Mouse (Mus musculus) forebrain, embryonic 15.5 days (tissue): ENCODE data around the gene Cc2d1a. TPM values are rescaled to one million over a fixed set of nuclear protein-coding genes. Genes with fewer than 3 reads are reported as not detected.

ENCODE experiments used
- ATAC-seq: fragments of 200-750 bp; cut with Nextera tagmentation; replicated peaks from 2 replicates; pipeline ENCODE4 v1.8.0; 2017; ENCODE audit warnings: mild to moderate bottlenecking, moderate TSS enrichment, moderate library complexity
- H3K27ac ChIP-seq: fragments of 300-500 bp; sonication (generic); replicated peaks from 2 replicates; pipeline ENCODE4 v1.5.1; 2015; ENCODE audit warnings: mild to moderate bottlenecking, inconsistent platforms
- H3K27me3 ChIP-seq: fragments of 300-500 bp; sonication (generic); 2 replicates; pipeline ENCODE4 v1.6.1; 2015; ENCODE audit warnings: inconsistent platforms
- H3K36me3 ChIP-seq: fragments of 300-500 bp; sonication (generic); 2 replicates; pipeline ENCODE4 v1.6.1; 2015; ENCODE audit warnings: mild to moderate bottlenecking, inconsistent platforms
- H3K4me1 ChIP-seq: fragments of 300-500 bp; sonication (generic); 2 replicates; pipeline ENCODE4 v1.6.1; 2015; ENCODE audit warnings: inconsistent platforms
- H3K4me2 ChIP-seq: fragments of 300-500 bp; sonication (generic); replicated peaks from 2 replicates; pipeline ENCODE4 v1.6.1; 2015; ENCODE audit warnings: mild to moderate bottlenecking, inconsistent platforms
- H3K4me3 ChIP-seq: fragments of 300-500 bp; sonication (generic); 2 replicates; pipeline ENCODE4 v1.5.1; 2015; ENCODE audit warnings: mild to moderate bottlenecking, inconsistent platforms
- H3K9ac ChIP-seq: fragments of 300-500 bp; sonication (generic); replicated peaks from 2 replicates; pipeline ENCODE4 v1.6.1; 2015; ENCODE audit warnings: mild to moderate bottlenecking, inconsistent platforms
- H3K9me3 ChIP-seq: fragments of 300-500 bp; sonication (generic); 2 replicates; pipeline ENCODE4 v1.6.1; 2016; ENCODE audit warnings: inconsistent platforms
- WGBS: fragments of 180-500 bp; shearing (Covaris S2); methylation state at CpG from one replicate; pipeline ENCODE4 v1.1.7; 2015; ENCODE audit warnings: mixed read lengths; 5-methylcytosine and 5-hydroxymethylcytosine counted together
- polyA plus RNA-seq: library from polyadenylated mRNA; unstranded; fragments of >200 nt; fragmentation: Nextera tagmentation; extraction: Ambion mirVana; gene quantifications from 2 replicates; pipeline ENCODE4 v1.2.1, GENCODE M21; 2015

Gene Cc2d1a
- polyA plus RNA-seq, 1 experiment from 2014 or later: 34.8 TPM

GRCm38 (mm10) chr8:84186547-84186946 is 38.8 kb upstream of the Cc2d1a start:
- Histone ChIP-seq H3K4me1 (peaks cover 35% of the 10 kb centered on the region), H3K4me2 (peak overlapping the region; percentile 63), H3K4me3 (peak overlapping the region; percentile 30), H3K27me3 (no peaks in the 10 kb centered on the region; the same call in 1 of the 2 replicates), H3K9me3 (no peaks in the 10 kb centered on the region), H3K27ac (0 out of 2 replicates have a peak overlapping the region, but pooled peaks have one; percentile 28), H3K9ac (peak overlapping the region; percentile 36), H3K36me3 (no peaks in the 10 kb centered on the region)
- no peak; the same call in 1 of the 2 replicates for ATAC-seq
- 1% methylated on average over 12 of the region's 12 CpGs for WGBS

- Histone ChIP-seq H3K4me3 (peak within 1 kb of the TSS; percentile 78), H3K27ac (peak within 1 kb of the TSS; percentile 96), H3K9me3 (no peaks in the 10 kb centered on the region), H3K36me3 (no peaks in the 10 kb centered on the region), H3K27me3 (no peaks in the 10 kb centered on the region; the same call in 1 of the 2 replicates), H3K9ac (peak within 1 kb of the TSS; percentile 98), H3K4me2 (peak within 1 kb of the TSS; percentile 82), H3K4me1 (peaks cover 46% of the 10 kb centered on the region)
- 95% methylated on average over 7 of the region's 7 CpGs for WGBS
- no peak for ATAC-seq
Measured at GRCm38 (mm10) chr8:84185117-84185516, 37.4 kb upstream of the Cc2d1a start, which contains the start of gene Nanos3. Gene Nanos3, minus strand, starts transcription at chr8:84185217.

- Histone ChIP-seq H3K4me2 (peak overlapping the region; percentile 82), H3K27me3 (no peaks in the 10 kb centered on the region; the same call in 1 of the 2 replicates), H3K36me3 (no peaks in the 10 kb centered on the region), H3K4me3 (peak overlapping the region; percentile 78), H3K4me1 (peaks cover 54% of the 10 kb centered on the region), H3K27ac (peak overlapping the region; percentile 96), H3K9me3 (no peaks in the 10 kb centered on the region), H3K9ac (peak overlapping the region; percentile 98)
- 13% methylated on average over 21 of the region's 21 CpGs for WGBS
- peak; percentile 27 for ATAC-seq
Measured at GRCm38 (mm10) chr8:84184085-84185043, 36.6 kb upstream of the Cc2d1a start.

- Histone ChIP-seq H3K27me3 (no peaks in the 10 kb centered on the region; the same call in 1 of the 2 replicates), H3K4me2 (peak overlapping the region; percentile 82), H3K27ac (peak overlapping the region; percentile 96), H3K9ac (peak overlapping the region; percentile 98), H3K4me1 (peaks cover 57% of the 10 kb centered on the region), H3K36me3 (no peaks in the 10 kb centered on the region), H3K4me3 (peak overlapping the region; percentile 78), H3K9me3 (no peaks in the 10 kb centered on the region)
- WGBS: under 1% methylated on average over 77 of the region's 87 CpGs
- peak; percentile 39 for ATAC-seq
Measured at GRCm38 (mm10) chr8:84183261-84184084, 35.7 kb upstream of the Cc2d1a start.

- ATAC-seq: 0 out of 2 replicates have a peak, but pooled peaks have one; percentile 4
Measured at GRCm38 (mm10) chr8:84182833-84183232, 35.1 kb upstream of the Cc2d1a start.

GRCm38 (mm10) chr8:84180530-84181190 is 32.9 kb upstream of the Cc2d1a start:
- ATAC-seq: peak; percentile 63
- no peaks in the 10 kb centered on the region for H3K27me3 ChIP-seq
- H3K4me1 ChIP-seq: peaks cover 57% of the 10 kb centered on the region
- under 1% methylated on average over 16 of the region's 16 CpGs for WGBS
- peak overlapping the region; percentile 83 for H3K27ac ChIP-seq
- peak overlapping the region; percentile 53 for H3K9ac ChIP-seq
- no peaks in the 10 kb centered on the region for H3K36me3 ChIP-seq
- H3K4me2 ChIP-seq: peak overlapping the region; percentile 70
- H3K9me3 ChIP-seq: no peaks in the 10 kb centered on the region
- peak overlapping the region; percentile 35 for H3K4me3 ChIP-seq

More at GRCm38 (mm10) chr8:84182833-84183232, 35.1 kb upstream of the Cc2d1a start:
- Histone ChIP-seq H3K36me3 (no peaks in the 10 kb centered on the region), H3K4me2 (peak overlapping the region; percentile 82), H3K4me1 (peaks cover 61% of the 10 kb centered on the region), H3K9me3 (no peaks in the 10 kb centered on the region), H3K27me3 (no peaks in the 10 kb centered on the region; the same call in 1 of the 2 replicates), H3K27ac (peak overlapping the region; percentile 96), H3K9ac (peak overlapping the region; percentile 98), H3K4me3 (peak overlapping the region; percentile 78)
- 38% methylated on average over 4 of the region's 4 CpGs for WGBS

- H3K27me3 ChIP-seq: no peaks in the 10 kb centered on the region
- peak overlapping the region; percentile 83 for H3K27ac ChIP-seq
- 9% methylated on average over 4 of the region's 4 CpGs for WGBS
- peak overlapping the region; percentile 70 for H3K4me2 ChIP-seq
- H3K36me3 ChIP-seq: peaks cover 5% of the 10 kb centered on the region; the same call in 1 of the 2 replicates
- H3K4me1 ChIP-seq: peaks cover 57% of the 10 kb centered on the region
- peak overlapping the region; percentile 35 for H3K4me3 ChIP-seq
- no peak; the same call in 1 of the 2 replicates for ATAC-seq
- H3K9me3 ChIP-seq: no peaks in the 10 kb centered on the region
- peak overlapping the region; percentile 53 for H3K9ac ChIP-seq
Measured at GRCm38 (mm10) chr8:84179946-84180345, 32.2 kb upstream of the Cc2d1a start.

- no peak for ATAC-seq
- peaks cover 46% of the 10 kb centered on the region for H3K4me1 ChIP-seq
- H3K9ac ChIP-seq: no peak overlapping the region
- no peak overlapping the region for H3K4me2 ChIP-seq
- H3K4me3 ChIP-seq: no peak overlapping the region
- peaks cover 9% of the 10 kb centered on the region for H3K36me3 ChIP-seq
- 82% methylated on average over 8 of the region's 8 CpGs for WGBS
- H3K27ac ChIP-seq: no peak overlapping the region
- no peaks in the 10 kb centered on the region for H3K9me3 ChIP-seq
- no peaks in the 10 kb centered on the region for H3K27me3 ChIP-seq
Measured at GRCm38 (mm10) chr8:84178592-84178991, 30.9 kb upstream of the Cc2d1a start.

- ATAC-seq: no peak
- H3K27me3 ChIP-seq: no peaks in the 10 kb centered on the region
- H3K27ac ChIP-seq: no peak overlapping the region
- H3K9me3 ChIP-seq: no peaks in the 10 kb centered on the region
- H3K9ac ChIP-seq: no peak overlapping the region
- 95% methylated on average over 3 of the region's 3 CpGs for WGBS
- peaks cover 40% of the 10 kb centered on the region for H3K4me1 ChIP-seq
- no peak overlapping the region for H3K4me2 ChIP-seq
- H3K4me3 ChIP-seq: no peak overlapping the region
- peaks cover 20% of the 10 kb centered on the region for H3K36me3 ChIP-seq
Measured at GRCm38 (mm10) chr8:84177405-84177804, 29.7 kb upstream of the Cc2d1a start.

GRCm38 (mm10) chr8:84176560-84176959 is 28.8 kb upstream of the Cc2d1a start:
- 52% methylated on average over 3 of the region's 3 CpGs for WGBS

GRCm38 (mm10) chr8:84173861-84174260 is 26.1 kb upstream of the Cc2d1a start:
- Histone ChIP-seq H3K27ac (no peak overlapping the region), H3K36me3 (peaks cover 28% of the 10 kb centered on the region), H3K4me3 (no peak overlapping the region), H3K4me2 (no peak overlapping the region), H3K9me3 (no peaks in the 10 kb centered on the region), H3K27me3 (no peaks in the 10 kb centered on the region), H3K4me1 (peaks cover 7% of the 10 kb centered on the region; the same call in 1 of the 2 replicates), H3K9ac (no peak overlapping the region)
- ATAC-seq: no peak
- WGBS: 79% methylated on average over 6 of the region's 6 CpGs

More at GRCm38 (mm10) chr8:84176560-84176959, 28.8 kb upstream of the Cc2d1a start:
- no peak overlapping the region for H3K4me2 ChIP-seq
- no peaks in the 10 kb centered on the region for H3K9me3 ChIP-seq
- no peak overlapping the region for H3K4me3 ChIP-seq
- no peak overlapping the region for H3K9ac ChIP-seq
- no peak overlapping the region for H3K27ac ChIP-seq
- H3K4me1 ChIP-seq: peaks cover 32% of the 10 kb centered on the region
- peaks cover 28% of the 10 kb centered on the region for H3K36me3 ChIP-seq
- H3K27me3 ChIP-seq: no peaks in the 10 kb centered on the region
- ATAC-seq: no peak
